Mouse (Mus musculus) C2C12 (cell line): ENCODE data around the gene Eps8.

Experiments
- CTCF ChIP-seq: IDR thresholded peaks from one replicate; pipeline ENCODE4 v1.5.1; 2011; ENCODE audit not compliant: control insufficient read depth, insufficient read depth, insufficient read length
- FOSL1 ChIP-seq: IDR thresholded peaks from one replicate; pipeline ENCODE4 v1.8.0; 2011; ENCODE audit warnings: mild to moderate bottlenecking, low read length; ENCODE audit not compliant: poor library complexity, insufficient read depth, severe bottlenecking
- MAX ChIP-seq: IDR thresholded peaks from one replicate; pipeline ENCODE4 v1.6.1; 2011; ENCODE audit warnings: mild to moderate bottlenecking, control low read depth
- USF1 ChIP-seq: IDR thresholded peaks from one replicate; pipeline ENCODE4 v1.6.1; 2011; ENCODE audit warnings: low read depth, mild to moderate bottlenecking, control low read depth, moderate library complexity

DNA sequence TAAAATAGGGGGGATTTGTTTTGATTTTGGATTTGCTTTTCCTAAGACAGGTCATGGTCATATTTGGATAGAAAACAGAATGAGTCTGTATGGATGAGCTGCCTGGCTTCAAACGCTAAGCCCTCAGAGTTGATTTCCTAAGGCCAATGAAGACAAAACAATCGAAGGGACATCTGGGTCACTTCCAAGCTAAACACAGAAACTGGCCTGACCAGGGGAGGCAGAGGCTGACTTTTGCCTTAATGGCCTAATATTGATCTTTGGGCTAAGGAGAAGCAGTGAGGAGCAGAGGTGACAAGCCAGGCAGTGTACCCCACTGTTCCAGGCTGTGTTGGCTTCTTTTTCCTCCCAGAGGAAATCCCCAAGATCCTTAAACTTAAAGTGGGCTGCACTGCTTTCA lies 33.7 kb downstream of the Eps8 start:
- TF ChIP-seq CTCF: no peak
- TF ChIP-seq MAX: no peak
- no peak for TF ChIP-seq USF1
- no peak for TF ChIP-seq FOSL1
